Mouse (Mus musculus): ENCODE data around the gene Syt16. TPM values are rescaled to one million over a fixed set of nuclear protein-coding genes. Genes with fewer than 3 reads are reported as not detected.

Syt16 gene
- total RNA-seq, 2 experiments from 2014 or later = not detected

DNA sequence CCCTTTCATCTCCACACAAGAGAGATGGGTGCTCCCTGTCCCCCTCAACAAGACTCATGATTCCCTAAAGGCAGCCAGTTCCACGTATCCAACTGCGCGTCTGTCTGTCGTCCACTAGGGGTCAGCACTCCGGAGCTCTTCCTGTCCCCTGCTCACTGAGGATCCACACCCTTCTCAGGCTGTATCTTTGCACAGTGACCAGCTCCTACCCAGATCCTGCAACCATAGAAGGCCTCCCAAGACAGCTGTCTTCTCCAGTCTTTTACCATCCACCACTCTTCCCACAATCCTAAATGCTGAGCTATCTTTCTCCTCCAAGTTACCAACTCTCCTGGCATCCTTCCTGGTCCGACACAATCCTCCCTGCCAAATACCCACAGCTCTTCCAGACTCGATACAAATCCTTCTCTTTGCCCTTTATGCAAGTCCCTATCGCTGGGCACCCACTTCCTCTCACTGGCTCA, 12.0 kb downstream of the Syt16 start:
- peak; percentile 18 for DNase-seq (ENCODE audit: low spot score)

- peak; percentile 77 for DNase-seq (ENCODE audit: low spot score)
Observed at GRCm38 (mm10) chr12:74013739-74014138, 16.3 kb downstream of the Syt16 start.

- DNase-seq (ENCODE audit: low spot score) = peak; percentile 35
Observed at GRCm38 (mm10) chr12:74014739-74015270, 17.3 kb downstream of the Syt16 start.

- no peak for DNase-seq (ENCODE audit: low spot score)
Observed at GRCm38 (mm10) chr12:74015491-74015890, 18.0 kb downstream of the Syt16 start.

DNA sequence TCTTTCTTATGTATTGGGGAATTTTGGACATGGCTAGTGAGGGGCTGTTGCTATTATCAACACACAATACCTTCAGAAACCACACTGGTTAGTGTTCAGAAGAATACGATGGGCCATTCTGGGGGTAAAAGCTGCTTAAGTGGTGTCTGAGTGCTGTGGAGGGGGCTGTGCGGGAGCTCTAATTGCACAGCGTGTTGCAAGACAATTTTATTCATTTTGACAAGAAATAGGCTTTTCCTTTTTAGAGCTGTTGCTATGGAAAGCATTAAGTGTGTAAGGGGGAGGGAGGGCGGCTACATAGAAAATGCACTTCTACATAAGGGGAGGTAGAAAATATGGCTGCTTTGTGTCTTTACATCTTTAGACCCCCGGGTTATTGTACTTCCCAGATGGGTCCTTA, 25.8 kb downstream of the Syt16 start:
- no peak for DNase-seq (ENCODE audit: low spot score)

GRCm38 (mm10) chr12:74024912-74025311, 27.5 kb downstream of the Syt16 start:
- no peak for DNase-seq (ENCODE audit: low spot score)

GRCm38 (mm10) chr12:74043225-74043624, 45.8 kb downstream of the Syt16 start:
- DNase-seq (ENCODE audit: low spot score) = no peak

GRCm38 (mm10) chr12:74043755-74044154, 46.3 kb downstream of the Syt16 start:
- no peak for DNase-seq (ENCODE audit: low spot score)

GRCm38 (mm10) chr12:74044241-74044640, 46.8 kb downstream of the Syt16 start:
- no peak for DNase-seq (ENCODE audit: low spot score)

GRCm38 (mm10) chr12:74055336-74055931, 58.0 kb downstream of the Syt16 start:
- DNase-seq (ENCODE audit: low spot score) = no peak

- no peak for DNase-seq (ENCODE audit: low spot score)
Observed at GRCm38 (mm10) chr12:74056162-74056561, 58.7 kb downstream of the Syt16 start.

DNA sequence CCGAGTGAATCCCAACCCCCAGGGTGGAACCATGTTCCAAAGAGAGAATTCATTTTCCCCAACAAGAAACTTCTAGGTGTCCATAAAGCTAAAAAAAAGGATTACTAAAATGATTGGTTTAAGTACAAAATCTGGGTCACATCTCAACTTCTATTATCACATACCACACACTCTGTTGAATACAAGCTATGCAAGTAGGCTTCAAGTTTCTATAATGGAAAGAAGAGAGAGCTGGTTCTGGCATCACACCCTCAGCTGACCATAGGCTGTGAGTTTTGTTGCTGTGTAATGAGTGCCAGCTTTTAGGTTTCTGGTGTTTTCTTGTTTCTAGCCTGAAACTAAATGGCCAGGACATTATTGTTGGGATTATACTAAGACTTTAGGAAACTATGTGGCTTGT, 65.1 kb downstream of the Syt16 start:
- no peak for DNase-seq (ENCODE audit: low spot score)

DNA sequence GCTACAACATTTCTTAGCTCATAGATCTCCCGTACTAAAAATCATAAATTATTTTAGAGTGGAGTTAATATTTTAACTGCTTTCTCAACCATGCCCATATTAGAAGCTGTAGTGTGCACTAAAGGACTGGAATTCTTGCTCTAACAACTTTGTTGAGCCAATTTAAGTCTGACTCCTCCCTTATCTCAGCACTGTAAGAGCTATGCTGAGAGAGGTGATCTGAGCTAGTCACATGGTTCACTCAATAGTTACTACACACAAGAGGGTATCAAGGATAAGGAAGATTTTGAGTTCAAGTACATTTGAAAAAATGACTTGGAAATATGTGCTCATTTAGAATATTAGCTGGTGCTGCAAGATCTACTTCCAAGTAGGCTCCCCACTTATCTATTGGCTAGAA, 71.5 kb downstream of the Syt16 start:
- no peak for DNase-seq (ENCODE audit: low spot score)

DNA sequence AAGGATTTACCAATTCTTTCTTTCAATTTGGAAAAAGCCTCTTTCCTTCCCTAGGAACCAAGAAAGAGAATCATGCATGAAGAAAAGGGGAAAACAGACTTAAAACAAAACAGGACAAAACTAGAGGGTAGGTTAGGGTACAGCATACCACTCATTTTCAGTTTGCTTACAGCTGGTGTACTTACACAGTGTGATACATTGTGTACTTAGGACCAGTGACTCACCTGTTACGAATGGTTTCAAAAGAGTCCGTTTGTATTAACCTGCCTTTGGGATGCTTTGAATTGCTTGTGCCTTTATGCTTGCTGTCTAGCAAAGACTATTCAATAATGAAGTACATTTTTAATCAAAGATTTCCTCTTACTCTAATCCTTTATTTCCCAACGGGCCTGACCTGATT, 78.1 kb downstream of the Syt16 start:
- no peak for DNase-seq (ENCODE audit: low spot score)

- no peak for DNase-seq (ENCODE audit: low spot score)
Observed at GRCm38 (mm10) chr12:74076091-74076490, 78.6 kb downstream of the Syt16 start.

DNA sequence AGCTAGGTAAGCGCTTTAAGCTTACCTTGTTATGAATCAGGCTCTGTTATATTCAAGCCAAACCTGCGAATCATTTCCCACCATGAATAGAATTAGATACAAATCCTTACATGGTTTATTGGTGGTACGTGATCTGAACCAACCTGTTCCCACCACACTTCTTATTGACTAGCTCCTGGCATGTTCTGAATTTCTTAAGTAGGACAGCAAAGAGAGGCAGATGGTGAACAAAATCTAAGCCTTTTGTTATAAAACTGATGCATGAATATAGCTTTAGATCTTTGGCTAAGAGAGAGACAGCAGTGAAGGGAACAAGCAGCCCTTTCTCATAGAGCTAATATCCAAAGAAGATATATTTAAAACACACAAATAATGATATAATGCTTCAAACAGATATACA, 83.7 kb downstream of the Syt16 start:
- no peak for DNase-seq (ENCODE audit: low spot score)

DNA sequence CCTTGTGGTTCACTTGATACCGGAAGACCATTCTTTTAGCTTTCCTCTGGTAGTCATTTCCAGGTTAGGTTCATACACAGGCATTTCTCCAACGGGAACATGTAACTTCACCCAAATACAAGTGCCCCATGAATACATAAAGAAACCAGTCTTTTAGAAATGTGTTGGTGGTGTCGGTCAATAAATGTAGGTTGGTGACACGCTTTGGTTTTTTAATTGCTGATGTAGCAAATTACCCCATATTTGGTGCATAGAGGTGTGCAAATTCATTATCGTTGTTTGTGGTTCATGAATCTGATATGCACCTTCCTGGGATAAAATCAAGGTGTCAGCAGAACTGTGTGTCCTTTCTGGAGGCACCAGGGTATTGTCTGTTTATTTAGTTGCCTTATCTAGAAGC, 86.9 kb downstream of the Syt16 start:
- no peak for DNase-seq (ENCODE audit: low spot score)

GRCm38 (mm10) chr12:74087086-74087485, 89.6 kb downstream of the Syt16 start:
- no peak for DNase-seq (ENCODE audit: low spot score)

- DNase-seq (ENCODE audit: low spot score) = no peak
Observed at GRCm38 (mm10) chr12:74089342-74090131, 92.1 kb downstream of the Syt16 start.

DNA sequence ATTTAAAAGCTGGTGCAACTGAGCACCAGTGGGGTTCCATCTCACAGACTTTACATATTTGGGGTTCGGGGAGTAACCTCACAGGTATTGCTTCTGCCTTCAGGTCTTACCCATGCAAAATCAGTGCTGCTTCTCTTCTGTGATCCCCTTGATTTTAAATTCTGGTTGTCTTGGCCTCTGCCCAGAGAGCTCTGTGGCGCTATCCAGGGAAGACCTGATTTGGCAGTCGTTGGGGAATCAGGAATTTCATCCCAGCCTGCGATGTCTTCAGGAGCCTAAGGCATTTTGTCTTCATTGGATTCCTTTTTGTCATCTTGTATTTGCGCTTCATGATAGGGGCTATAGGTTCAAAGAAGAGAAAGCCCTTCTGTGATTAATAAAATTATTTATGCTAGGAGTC, 95.1 kb downstream of the Syt16 start:
- DNase-seq (ENCODE audit: low spot score) = no peak

DNA sequence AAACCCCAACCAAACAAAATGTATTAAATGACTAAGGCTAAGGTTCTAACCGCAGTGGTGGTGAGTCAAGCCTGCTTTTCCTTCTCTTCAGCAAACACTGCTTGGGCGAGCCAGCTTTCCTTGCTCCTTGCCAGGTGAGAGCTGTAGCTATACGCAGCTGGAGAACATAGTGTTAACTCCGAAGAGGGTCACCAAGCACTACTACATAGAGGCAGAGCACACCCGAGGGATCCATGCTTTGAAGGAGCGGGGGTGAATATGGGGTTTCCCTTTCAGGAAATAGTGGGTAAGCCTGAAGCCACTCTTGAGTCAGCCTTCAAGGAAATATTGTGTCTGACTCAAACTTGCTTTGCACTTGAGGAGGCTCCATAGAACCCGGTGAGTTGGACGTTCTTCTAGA, 95.6 kb downstream of the Syt16 start:
- DNase-seq (ENCODE audit: low spot score) = no peak

DNA sequence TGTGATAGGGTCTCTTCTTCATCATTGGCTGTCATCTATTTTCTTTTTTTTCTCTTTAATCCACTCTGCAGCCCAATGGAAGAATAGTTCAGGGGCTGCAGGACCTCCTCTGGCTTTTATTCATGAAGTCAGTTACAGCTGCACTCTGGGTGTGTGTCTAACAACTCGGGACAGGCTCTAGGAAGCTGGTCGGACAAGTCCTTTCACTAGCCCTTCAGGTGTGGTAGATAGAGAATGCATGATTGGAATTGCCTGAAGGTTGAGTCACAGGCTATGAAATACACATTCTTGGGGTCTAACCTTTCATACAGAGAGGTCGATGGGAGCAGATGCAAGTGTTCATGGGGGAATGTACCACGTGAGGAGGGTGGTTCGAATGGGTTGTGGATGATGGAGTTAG, 97.2 kb downstream of the Syt16 start:
- no peak for DNase-seq (ENCODE audit: low spot score)
